Mouse (Mus musculus) CH12.LX (cell line): ENCODE results near the gene Gm49368.

Experiments
- CTCF ChIP-seq, 2 experiments: IDR thresholded peaks in 1 of 2; conservative IDR thresholded peaks in 1 of 2; 2 replicates each; pipeline ENCODE4 v1.5.1; 2011 to 2012; ENCODE audit warnings: low read depth in 2 of 2, low read length in 2 of 2, improper control_type of control experiment in 1 of 2, inconsistent platforms in 1 of 2, mild to moderate bottlenecking in 1 of 2, moderate library complexity in 1 of 2
- GABPA ChIP-seq: IDR thresholded peaks from 2 replicates; pipeline ENCODE4 v1.6.1; 2012; ENCODE audit warnings: low read depth, low read length, improper control_type of control experiment, inconsistent platforms; ENCODE audit not compliant: insufficient replicate concordance

GRCm38 (mm10) chr7:128166391-128166790 is 103.9 kb downstream of the Gm49368 start:
- TF ChIP-seq CTCF (conservative IDR thresholded peaks at IDR 0.05 in 1 of 2, IDR thresholded peaks at IDR 0.05 in 1 of 2; ENCODE audit: low read depth in 2 of 2, low read length in 2 of 2): no peak
- no peak for TF ChIP-seq GABPA
